Mouse (Mus musculus) cortical plate, adult 2 months (tissue): Measurements from ENCODE around the gene Irf2bp2. TPM values are rescaled to one million over a fixed set of nuclear protein-coding genes. Genes with fewer than 3 reads are reported as not detected.

Source experiments
- H3K27ac ChIP-seq: fragments of 200-500 bp; 2 replicates; pipeline ENCODE4 v1.5.1; 2012; ENCODE audit warnings: low read length, control low read depth, inconsistent platforms; ENCODE audit not compliant: insufficient read depth
- H3K4me1 ChIP-seq: fragments of 200-500 bp; 2 replicates; pipeline ENCODE4 v1.6.1; 2011; ENCODE audit warnings: low read length; ENCODE audit not compliant: control insufficient read depth, insufficient read depth
- H3K4me3 ChIP-seq: fragments of 200-500 bp; 2 replicates; pipeline ENCODE4 v1.5.1; 2011; ENCODE audit warnings: mild to moderate bottlenecking, low read length, control low read depth; ENCODE audit not compliant: insufficient read depth
- CTCF ChIP-seq: fragments of 200-500 bp; IDR thresholded peaks from 2 replicates; pipeline ENCODE4 v1.5.1; 2011; ENCODE audit warnings: mild to moderate bottlenecking, control low read depth, low read length; ENCODE audit not compliant: insufficient read depth; ENCODE audit errors: extremely low read depth
- POLR2A ChIP-seq: fragments of 200-500 bp; IDR thresholded peaks from 2 replicates; pipeline ENCODE4 v1.6.1; 2011; ENCODE audit warnings: mild to moderate bottlenecking, low read length, control low read depth; ENCODE audit not compliant: insufficient read depth; ENCODE audit errors: extremely low read depth
- polyA plus RNA-seq: library from polyadenylated mRNA; depleted of rRNA; stranded (reverse); fragments of >200 nt; gene quantifications from 2 replicates; pipeline ENCODE4 v1.2.3, GENCODE M21; 2012

Irf2bp2 gene
- polyA plus RNA-seq, 1 experiment: 33.2 TPM

GRCm38 (mm10) chr8:126589507-126590023 is 4.2 kb downstream of the Irf2bp2 start:
- TF ChIP-seq POLR2A (no peak), CTCF (no peak)
- Histone ChIP-seq H3K4me3 (peak overlapping the region; percentile 78), H3K27ac (peak overlapping the region; percentile 76; the same call in 1 of the 2 replicates), H3K4me1 (peaks cover 9% of the 10 kb centered on the region)

DNA sequence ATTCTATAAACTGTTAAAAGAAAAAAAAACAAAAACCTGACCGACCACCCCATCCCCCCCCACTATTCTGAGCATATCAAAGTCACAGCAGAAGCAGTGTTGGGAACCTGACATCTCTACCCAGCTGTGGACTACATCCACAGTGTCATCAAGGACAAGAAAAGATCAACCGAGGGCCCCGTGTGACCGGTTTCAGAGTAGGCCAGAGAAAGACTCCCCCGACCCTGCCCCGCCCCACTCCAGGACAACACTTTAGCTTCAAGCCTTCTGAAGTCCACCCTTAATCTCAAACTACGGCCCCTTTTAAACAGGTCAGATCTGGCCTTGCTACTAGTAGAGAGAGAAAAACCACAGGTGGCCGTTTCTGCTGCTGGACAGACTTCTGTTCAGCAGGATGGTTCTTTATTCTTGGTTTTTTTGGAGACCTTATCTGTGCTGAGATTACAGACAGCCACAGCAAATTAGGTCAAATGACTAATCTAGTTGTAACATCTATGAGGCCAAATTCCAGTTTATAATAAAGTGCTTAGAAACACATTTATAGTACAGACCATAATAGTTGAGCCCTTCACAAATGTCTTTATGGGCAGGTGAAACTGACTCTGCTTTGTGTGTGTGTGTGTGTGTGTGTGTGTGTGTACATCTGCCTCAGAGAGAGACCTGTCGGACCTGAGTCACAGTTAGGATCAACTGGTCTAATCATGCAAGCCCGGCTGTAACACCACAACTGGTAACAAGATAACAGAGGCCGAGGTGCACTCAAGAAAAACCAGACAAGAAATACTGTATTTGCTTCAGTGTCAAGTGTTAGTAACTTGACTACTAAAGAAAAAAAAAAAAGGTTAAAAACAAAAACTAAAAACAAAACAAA is 4.9 kb downstream of the Irf2bp2 start:
- H3K4me3 ChIP-seq: peak overlapping the region; percentile 78
- H3K4me1 ChIP-seq: peaks cover 11% of the 10 kb centered on the region
- TF ChIP-seq CTCF: no peak
- TF ChIP-seq POLR2A: no peak
- H3K27ac ChIP-seq: no peak overlapping the region

- Histone ChIP-seq H3K4me1 (peaks cover 11% of the 10 kb centered on the region), H3K27ac (no peak overlapping the region), H3K4me3 (peak overlapping the region; percentile 16)
- TF ChIP-seq CTCF (no peak), POLR2A (no peak)
These were observed 5.8 kb downstream of the Irf2bp2 start for GRCm38 (mm10) chr8:126587836-126588503.

DNA sequence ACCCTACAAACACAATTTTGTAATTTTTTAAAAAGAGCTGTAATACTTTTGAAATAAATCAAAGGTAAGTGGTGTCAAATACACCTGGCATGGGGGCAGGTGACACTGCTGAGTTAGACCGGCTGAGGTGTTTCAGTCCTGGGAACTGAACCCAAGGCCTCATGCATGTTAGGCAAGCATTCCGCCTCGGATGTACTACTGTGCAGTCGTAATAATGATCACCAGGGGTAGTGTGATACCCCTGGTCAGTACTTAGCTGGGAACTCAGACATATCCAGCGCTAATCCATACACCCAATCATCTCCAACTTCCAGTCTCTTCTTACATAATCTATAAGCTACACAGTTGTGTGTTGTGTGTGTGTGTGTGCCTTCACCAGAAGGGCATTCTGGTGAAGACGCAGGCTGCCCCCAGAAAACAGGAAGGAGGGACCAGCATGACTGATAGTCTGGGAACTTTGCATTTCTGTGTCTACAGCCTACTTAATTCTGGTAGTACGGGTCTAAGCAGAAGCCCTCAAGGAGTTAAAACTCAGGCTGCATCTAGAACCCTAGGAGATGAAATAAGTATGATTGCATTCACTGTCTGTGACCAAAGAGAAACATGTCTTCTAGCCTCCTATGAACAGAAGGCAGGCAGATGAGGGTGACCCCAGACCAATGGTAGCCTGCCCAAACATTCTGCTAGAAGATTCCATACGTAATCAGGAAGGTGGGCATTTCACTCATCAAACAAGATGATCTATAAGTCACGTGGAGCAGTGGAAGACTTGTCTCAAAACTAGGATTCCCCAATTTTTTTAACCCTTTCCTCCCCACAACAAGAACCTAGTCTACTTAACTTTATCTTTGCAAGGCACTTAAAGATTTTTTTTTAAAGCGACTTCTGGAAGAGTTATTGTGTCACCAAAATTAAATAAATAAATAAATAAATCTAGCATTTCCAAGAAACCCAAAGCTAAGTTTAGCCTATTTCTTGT is 6.9 kb downstream of the Irf2bp2 start:
- peak overlapping the region; percentile 6; the same call in 1 of the 2 replicates for H3K27ac ChIP-seq
- peaks cover 11% of the 10 kb centered on the region for H3K4me1 ChIP-seq

DNA sequence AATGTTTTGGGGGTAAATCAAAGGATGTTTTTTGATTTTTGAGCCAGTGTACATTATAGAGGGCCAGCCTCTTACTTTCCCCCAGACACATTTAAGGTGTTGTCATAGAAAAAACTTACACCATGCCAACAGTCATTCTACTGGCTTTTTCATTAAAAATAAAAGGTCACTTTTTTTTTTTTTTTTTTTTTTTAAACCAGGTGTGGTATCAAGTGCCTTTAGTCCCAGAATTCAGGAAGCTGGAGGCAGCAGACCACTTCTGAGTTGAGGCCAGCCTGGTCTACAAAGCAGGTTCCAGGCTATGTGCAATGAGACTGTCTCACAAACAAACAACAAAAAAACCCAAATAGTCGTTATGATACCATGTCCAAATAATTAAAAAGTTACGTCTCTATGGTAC is 7.7 kb downstream of the Irf2bp2 start:
- no peak overlapping the region for H3K4me3 ChIP-seq
- H3K27ac ChIP-seq: 0 out of 2 replicates have a peak overlapping the region, but pooled peaks have one; percentile 23
- peaks cover 11% of the 10 kb centered on the region for H3K4me1 ChIP-seq
- no peak for TF ChIP-seq CTCF
- no peak for TF ChIP-seq POLR2A

More for the DNA sequence above, 6.9 kb downstream of the Irf2bp2 start:
- no peak for TF ChIP-seq POLR2A
- no peak for TF ChIP-seq CTCF
- H3K4me3 ChIP-seq: no peak overlapping the region

DNA sequence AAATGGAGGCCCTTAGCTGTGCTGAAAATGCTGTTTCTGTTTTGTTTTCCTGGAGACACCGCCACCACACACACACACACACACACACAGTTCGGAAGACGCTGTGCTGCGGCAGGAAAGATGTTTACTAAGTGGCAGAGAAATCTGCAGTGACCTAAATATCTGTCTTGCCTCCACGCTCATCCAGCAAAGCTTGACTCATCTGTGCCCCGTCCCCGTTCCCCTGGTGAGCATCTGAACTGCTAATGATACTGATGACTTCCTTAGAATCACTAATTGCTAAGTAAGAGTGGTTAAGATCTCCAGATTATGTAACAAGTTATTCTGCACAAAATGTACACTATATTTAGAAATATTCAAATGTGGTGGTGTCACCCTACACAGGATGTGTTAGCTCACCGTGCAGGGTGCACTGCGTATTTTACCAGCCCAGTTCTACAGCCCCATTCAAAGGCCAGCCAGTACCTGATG is 8.2 kb downstream of the Irf2bp2 start:
- Histone ChIP-seq H3K27ac (peak overlapping the region; percentile 89), H3K4me1 (peaks cover 11% of the 10 kb centered on the region), H3K4me3 (peak overlapping the region; percentile 2; the same call in 1 of the 2 replicates)
- TF ChIP-seq CTCF: no peak
- no peak for TF ChIP-seq POLR2A

DNA sequence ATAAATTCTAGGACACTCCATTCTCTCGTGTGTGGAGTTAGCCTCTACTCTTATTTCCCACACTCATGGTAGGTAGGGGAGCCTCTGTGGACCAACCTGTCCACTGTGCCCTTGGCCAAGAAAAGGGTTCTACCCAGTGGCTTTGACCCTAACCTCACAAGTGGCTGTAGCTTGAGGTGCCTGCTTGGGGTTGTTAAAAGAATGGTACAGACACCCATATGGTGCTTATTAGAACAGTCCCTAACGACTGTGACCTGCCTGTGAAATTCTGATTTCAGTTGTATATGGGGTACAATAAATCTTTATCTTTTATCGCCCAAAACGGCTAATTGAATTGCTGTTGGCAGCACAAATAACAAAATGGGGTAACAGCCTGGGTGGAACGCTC is 8.9 kb downstream of the Irf2bp2 start:
- Histone ChIP-seq H3K4me3 (peak overlapping the region; percentile 32; the same call in 1 of the 2 replicates), H3K4me1 (peaks cover 11% of the 10 kb centered on the region), H3K27ac (peak overlapping the region; percentile 89)
- TF ChIP-seq CTCF (no peak), POLR2A (no peak)

GRCm38 (mm10) chr8:126583971-126584843 is 9.6 kb downstream of the Irf2bp2 start:
- TF ChIP-seq CTCF: no peak
- no peak for TF ChIP-seq POLR2A
- H3K4me3 ChIP-seq: peak overlapping the region; percentile 32
- peak overlapping the region; percentile 89 for H3K27ac ChIP-seq
- H3K4me1 ChIP-seq: peaks cover 11% of the 10 kb centered on the region
